Mouse (Mus musculus): Measurements from ENCODE around the gene Gpr160.
A peak's percentile ranks its signal among the peaks of the same experiment; 100 is the strongest.
"Not testable (repeated sequence)": the region's sequence is repeated elsewhere in the genome, so short reads cannot be mapped to it uniquely, and the experiment has no call there.

Gpr160 gene

DNA sequence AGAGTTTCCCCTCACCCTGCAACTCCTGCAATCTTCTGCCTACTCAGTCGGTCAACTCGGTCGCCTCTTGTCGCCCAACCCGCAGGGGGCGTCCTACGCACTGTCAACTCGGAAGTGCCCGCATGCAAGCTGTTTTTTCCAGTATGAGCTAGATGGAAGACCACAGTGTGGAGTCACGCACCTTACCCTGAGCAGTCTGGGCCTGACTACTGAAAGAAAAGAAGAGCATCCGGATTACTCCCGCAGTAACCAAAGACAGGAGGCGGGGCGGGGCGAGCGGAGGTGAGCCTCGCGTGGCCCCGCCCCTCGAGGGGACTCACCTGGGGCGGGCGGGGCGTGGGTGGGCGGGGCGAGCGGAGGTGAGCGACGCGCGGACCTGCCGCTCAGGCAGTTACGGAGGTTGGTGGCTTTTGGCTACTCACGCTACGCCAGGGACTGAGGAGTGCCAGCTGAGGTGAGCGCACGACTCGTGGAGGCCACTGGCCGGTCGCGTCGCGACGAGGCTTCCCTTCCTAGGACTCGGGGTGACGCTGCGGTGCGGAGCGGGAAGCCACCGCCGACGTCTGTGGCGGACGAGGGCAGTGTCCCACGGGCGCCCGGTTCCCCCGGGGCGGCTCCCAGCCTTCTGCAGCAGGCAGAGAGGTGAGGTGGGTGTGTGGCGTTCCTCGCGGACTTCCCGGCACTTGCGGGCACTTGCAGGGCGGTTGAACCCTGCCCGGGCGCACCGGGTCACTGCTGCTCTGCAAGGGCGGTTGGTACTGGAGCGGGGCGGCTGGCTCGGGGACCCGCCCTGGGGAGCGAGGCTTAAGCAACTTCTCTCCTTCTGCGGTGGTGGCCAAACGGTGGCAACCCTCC lies at the start of gene Gpr160:
TSS of gene Gpr160 (plus strand) at position 347 of the 855 bp plus-strand sequence.
- DNase-seq (ENCODE audit: low spot score in 2 of 2): peak; percentile 38 to 59

DNA sequence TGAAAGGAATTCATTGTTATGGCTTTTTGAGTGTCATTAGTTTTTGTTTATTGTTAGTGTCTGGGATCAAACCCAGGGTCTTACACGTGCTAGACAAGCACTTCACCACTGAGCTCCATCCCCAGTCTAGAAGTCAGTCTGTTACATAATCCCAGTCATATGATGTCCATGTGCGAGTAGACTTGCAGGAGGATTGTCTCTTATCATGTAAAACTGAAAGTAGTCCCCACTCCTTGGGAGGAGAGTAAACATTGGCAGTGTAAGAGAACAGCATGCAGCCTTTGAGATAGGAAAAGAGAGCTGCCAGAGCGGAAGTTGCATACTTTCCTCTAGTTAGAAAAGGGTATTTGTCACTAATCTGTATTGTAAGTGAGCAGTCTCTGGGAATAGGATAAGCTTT lies 42.9 kb upstream of the Gpr160 start:
- no peak for DNase-seq (ENCODE audit: low spot score in 2 of 2)

DNA sequence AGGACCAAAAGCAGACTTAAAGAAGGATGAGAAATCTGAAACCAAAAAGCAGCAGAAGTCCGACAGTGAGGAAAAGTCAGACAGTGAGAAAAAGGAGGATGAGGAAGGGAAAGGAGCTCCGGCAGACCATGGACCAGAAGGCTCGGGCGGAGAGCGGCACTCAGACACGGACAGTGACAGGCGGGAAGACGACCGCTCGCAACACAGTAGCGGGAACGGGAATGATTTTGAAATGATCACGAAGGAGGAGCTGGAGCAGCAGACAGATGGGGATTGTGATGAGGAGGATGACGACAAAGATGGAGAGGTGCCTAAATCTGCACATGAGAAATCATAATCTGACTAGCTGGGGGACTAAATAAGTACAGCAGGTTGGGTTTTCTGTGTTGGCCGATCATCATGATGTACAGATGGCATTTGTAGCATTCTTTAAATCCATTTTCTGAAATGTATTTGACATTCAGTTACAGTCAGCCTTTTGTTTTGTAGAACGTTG lies 37.1 kb upstream of the Gpr160 start:
- DNase-seq (ENCODE audit: low spot score in 2 of 2): no peak

DNA sequence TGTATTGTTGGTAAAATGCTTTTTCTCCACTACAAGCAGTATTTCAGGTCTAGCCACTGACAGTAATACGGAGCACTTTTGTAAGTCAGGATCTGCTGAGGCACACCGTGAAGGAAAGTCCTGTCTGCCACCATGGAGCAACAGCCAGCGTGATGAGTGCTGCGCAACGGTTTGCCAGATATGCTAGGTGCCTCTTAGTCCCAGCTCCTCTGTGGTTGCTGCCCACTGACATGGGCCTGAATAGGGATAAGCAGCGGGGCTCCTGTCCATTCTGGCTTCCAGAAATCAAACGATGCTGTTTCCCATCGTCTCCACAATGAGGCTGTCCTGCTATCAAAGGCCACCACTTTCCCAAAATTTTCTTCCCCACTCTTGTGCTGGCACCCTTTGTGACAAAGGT lies 33.6 kb upstream of the Gpr160 start:
- no peak for DNase-seq (ENCODE audit: low spot score in 2 of 2)

DNA sequence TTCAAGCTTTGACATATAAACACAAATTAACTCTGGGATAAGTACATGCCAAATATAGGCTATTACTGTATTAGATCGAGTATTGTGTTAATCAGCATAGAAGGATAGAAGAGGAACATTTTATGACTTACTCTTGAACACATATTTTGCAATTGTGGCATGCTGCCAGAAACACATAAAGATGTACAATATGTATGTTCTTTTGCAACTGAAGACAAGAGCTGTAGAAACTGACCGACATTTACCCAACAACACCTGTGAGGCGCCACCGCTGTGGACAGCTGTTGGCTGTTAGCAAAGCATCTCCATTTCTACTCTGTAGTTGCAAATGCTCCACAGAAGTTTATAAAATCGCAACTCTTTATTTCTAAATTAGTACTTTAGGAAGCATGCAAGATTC lies 29.7 kb upstream of the Gpr160 start:
- no peak for DNase-seq (ENCODE audit: low spot score in 2 of 2)

DNA sequence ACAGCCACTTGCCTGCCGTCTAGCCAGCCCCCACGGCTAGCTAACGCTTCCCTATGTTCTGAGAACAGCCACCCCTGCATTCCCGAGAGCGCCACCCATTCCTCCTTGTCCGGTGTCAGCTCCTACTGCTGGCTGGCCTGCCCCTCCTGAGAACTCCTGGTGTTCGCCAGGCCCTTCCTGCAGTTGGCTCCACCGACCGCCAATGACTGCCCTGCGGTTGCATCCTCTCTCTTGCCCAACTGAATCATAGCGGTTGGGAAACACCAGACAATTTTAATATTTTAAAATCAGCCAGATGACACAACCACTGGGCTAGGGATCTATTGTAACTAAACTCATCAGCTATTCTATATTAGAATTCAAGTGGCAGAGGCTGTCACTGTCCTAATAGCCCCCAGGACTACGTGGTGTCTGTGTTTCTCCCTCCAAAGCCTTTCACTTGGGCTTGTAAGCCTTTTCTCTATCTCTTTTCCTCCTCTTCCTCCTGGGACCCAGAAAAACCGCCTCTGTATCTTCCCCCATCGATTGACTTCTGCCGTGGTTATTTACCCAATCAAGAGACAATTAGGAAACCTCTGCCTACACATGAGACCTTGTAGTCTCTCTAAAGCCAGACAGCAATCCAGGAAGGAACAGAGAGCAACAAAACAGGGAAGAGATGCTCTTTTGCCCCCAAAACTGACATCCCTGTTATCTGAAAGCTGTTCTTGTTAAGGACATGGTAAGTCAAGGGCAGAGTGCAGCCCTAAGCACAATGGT lies 23.7 kb upstream of the Gpr160 start:
- DNase-seq (ENCODE audit: low spot score in 2 of 2): no peak

DNA sequence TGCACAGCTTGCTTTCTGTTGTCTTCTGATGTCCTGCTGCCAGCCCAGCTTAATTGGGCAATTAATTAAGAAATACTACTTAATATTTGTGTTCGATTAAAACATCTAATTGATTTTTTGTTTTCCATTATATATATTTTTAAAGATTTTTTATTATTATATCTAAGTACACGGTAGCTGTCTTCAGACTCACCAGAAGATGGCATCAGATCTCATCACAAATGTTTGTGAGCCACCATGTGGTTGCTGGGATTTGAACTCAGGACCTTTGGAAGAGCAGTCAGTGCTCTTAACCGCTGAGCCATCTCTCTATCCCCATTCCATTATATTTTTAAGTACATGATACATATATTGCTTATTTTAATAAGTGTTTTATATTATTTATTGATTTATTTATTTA lies 22.5 kb upstream of the Gpr160 start:
- DNase-seq (ENCODE audit: low spot score in 2 of 2): no peak

DNA sequence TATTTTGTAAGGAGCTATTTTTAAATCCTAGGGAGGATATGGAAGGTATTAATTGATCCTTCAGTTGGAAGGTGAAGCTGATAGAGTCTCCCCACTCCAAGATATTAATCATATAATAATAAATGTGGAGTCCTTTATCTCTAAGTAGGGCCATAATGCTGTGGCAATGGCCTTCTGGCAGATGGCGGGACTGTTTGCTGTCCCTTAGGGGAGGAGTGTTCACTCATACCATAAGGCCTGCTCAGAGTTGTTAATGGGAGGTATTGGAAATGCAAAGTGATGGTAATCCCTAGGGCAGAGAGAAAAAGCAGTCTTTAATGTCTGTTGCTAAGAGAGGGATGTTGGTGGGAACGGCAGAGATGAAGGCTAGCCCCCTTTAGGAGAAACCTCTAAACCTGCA lies 10.0 kb upstream of the Gpr160 start:
- DNase-seq (ENCODE audit: low spot score in 2 of 2): no peak

DNA sequence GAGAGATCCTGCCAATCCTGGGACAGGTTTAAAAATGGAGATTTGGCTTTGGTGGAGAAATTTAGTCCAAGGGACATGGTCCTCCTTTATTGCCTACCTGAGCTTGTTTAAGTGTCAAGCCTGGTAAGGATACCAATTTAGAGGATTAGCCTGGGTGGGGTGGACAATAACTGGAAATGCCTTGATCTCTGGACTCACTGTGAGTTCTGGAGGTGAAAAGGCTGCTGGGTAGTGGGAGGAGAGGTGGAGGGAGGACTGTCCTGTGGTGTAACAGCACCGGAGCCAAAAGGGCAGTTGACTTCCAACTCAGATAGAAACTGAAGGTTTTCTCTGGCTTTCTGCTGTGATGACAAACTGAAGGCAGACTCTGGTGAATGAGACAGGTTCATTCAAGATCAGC lies 8.3 kb upstream of the Gpr160 start:
- no peak for DNase-seq (ENCODE audit: low spot score in 2 of 2)

DNA sequence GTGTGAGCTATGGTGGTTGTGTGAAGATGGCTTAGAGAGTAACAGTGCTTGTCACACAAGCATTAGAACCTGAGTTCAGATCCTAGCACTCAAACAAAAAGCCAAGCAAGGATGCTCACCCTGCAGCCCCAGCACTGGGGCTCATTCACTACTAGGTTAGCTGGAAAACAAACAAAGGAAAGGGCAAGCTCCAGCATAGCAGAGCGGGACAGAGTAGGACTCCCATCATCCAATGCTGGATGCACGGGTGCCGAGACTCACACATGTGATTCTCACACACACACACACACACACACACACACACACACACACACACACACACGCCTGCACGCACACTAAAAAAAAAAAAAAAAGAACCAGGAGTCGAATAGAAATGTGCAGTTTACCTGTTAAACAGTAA lies 4.3 kb upstream of the Gpr160 start:
- DNase-seq (ENCODE audit: low spot score in 2 of 2): no peak

DNA sequence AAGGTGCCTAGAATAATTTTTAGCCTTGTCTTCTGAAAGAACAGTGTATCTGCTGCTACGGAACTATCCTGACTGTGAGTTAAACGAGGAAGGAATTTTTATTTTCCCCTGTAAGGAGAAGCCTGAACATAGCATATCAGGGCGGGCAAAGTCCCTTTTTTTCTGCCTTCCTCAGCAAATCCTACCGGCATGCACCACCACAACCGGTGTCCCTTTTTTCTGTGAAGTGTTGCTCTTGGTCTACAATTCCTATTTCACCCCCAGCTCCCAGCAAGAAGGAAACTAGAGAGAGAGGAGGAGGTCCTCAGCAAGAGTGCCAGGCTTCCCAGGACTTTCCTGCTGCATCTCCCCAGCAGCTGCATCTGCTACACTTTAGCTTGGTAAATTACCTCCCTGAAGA lies 2.2 kb upstream of the Gpr160 start:
- no peak for DNase-seq (ENCODE audit: low spot score in 2 of 2)

DNA sequence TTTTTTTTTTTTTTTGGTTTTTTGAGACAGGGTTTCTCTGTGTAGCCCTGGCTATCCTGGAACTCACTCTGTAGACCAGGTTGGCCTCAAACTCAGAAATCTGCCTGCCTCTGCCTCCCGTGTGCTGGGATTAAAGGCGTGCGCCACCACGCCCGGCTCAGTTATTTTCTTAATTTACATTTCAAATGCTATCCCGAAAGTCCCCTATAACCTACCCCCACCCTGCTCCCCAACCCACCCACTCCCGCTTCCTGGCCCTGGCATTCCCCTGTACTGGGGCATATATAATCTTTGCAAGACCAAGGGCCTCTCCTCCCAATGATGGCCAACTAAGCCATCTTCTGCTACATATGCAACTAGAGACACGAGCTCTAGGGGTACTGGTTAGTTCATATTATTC lies 3.8 kb downstream of the Gpr160 start:
- DNase-seq (ENCODE audit: low spot score in 2 of 2): not testable (repeated sequence)

DNA sequence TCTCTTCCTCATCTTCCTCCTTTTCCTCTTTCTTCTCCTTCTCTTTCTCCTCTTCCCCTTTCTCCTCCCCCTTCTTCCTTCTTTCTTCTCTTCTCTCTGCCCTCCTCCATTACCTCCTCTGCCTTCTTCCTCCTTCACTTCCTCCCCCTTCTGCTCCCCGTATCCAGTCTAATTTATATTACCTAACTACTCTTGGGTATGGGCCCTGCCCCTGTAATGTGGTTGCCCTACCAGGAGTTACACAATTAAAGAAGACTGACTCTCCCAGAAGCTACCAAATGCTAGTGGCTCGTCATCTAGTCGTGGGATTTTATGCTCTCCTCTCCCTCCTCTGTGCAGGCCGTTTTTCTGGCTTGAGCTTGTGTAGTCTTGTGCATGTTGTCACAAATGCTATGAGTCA lies 5.0 kb downstream of the Gpr160 start:
- no peak for DNase-seq (ENCODE audit: low spot score in 2 of 2)

DNA sequence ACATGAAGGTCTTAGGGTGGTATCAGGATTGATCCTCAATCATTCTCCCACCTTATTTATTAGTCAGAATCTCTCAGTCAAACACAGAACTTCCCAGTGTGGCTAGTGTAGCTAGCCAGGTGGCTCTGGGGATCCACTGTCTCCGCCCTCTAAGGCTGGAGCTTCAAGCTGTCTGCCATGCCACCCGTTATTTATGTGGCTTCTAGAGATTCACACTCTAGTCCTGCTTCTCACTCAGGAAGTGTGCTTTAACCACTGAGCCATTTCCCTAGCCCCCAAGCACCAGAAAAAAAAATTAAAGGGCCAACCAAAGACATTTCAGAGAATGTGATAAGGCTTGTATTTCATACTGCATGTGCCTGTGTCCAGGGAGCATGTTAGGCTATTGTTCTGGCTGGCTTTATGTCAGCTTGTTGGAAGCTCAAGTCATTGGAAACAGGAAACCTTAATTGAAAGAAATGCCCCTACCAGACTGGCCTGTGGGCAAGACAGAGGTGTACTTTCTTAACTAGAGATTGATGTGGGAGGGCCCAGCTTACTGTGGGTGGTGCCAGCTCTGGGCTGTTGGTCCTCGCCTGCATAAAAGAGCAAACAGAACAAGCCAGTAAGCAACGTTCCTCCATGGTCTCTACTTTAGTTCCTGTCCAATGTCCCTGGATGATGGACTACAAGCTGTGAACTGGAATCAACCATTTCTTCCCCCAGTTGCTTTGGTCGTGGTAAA lies 8.1 kb downstream of the Gpr160 start:
- DNase-seq (ENCODE audit: low spot score in 2 of 2): no peak

DNA sequence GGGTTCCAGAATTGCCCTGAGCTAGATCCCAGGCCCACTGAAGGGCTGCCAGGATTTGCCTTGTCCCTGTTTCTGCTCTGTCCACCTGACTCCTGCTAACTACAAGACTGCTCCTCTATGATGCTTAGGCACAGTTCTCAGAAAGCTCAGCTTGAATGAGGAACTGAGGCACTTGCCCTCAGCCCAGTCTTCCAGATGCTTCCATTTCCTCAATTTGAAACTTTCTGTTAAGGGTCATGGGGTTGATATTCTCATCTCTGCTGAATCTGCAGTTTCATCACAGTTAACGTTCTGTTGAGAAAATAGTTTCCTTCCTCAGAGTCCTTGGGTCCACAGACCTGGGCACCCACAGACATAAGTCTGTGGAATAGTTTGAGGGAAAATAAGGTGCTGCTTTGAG lies 8.9 kb downstream of the Gpr160 start:
- no peak for DNase-seq (ENCODE audit: low spot score in 2 of 2)

DNA sequence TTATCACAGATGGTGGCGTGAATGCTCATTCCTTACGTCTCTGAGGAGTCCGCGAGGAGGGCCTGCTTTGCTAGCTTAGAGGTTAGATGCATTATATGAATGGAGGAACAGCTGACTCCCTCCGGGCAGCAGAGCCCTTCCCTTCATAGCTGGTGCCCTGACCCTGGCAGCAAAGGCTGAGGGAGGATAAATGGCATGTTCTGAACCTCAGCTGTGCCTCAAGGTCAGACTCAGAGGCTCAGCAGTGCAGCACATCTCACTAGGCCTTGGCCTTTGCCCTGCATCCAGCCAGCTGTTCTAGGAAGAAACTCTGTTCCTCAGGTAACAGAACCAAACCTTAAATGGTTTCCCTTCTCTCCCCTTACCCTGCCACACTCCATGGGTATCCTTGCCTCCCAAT lies 12.4 kb downstream of the Gpr160 start:
- no peak for DNase-seq (ENCODE audit: low spot score in 2 of 2)

DNA sequence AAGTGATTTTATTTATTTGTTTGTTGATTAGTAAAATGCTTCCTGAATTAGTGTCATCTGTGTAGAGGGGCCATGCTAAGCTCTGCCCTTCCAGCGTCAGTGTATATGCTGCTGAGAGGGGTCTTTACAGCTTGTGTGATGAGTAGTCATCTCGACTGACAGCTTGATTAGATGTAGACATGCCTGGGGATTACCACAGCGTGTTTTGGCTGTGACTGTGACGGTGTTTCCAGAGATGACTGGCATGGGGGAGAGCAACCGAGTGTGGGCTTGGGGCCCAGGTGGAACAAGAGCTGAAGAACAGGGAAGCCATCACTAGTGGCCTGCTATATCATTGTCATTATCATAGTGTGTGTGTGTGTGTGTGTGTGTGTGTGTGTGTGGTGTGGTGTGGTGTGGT lies 12.9 kb downstream of the Gpr160 start:
- no peak for DNase-seq (ENCODE audit: low spot score in 2 of 2)

DNA sequence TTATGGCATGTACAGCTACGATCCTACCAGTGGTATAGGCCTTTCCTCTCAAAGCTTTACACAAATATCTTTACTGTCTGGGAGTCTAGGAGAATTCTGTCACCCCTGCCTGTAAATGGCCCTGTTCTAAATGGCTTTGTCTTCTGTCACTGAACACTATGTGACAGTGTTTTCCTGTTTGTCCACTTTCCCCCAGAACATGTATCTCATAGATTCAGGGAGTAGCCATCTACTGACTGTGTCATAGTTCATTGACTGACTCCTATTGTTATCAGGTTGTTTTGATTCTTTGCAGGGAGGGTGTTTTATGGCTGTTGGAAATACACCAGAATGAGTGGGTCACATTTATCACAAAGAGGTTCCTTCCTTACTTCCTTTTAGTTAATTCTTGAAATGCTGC lies 14.2 kb downstream of the Gpr160 start:
- no peak for DNase-seq (ENCODE audit: low spot score in 2 of 2)

DNA sequence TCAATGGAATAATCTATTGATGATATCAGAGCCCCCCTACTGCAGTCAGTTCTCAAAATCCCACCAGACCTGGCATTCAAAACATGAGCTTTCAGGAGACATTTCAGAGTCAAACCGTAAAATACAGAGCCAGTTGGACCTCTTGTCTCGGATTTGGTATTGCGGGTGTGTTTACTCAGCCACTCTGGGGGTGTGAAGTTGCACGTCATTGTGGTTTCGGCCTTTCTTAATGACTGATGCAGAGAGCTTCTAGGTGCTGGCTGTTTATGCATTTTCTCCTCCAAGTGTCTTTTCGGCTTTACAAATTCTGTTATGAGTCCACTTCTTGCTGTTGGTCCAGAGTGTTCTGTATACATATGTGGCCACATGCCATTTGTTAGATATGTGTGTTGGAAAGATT lies 21.0 kb downstream of the Gpr160 start:
- DNase-seq (ENCODE audit: low spot score in 2 of 2): no peak

DNA sequence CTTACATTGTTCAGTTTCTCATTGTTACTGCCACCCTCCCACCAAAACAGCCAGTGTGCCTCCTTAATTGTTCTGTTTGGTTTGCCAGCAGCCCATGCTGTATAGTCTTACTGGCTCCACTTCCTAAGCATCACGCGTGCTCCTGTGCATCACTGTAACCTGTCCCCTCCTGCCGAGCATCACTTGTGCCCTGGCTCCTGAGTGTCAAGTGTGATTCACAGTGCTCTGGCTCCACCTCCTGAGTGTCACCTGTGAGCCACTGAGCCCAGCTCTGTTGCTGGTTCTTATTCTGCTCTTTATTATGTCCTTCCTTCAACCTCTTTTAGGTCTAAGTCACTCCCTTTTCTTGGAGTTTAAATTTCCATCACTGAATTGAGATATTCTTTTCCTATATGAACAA lies 31.7 kb downstream of the Gpr160 start:
- no peak for DNase-seq (ENCODE audit: low spot score in 2 of 2)

DNA sequence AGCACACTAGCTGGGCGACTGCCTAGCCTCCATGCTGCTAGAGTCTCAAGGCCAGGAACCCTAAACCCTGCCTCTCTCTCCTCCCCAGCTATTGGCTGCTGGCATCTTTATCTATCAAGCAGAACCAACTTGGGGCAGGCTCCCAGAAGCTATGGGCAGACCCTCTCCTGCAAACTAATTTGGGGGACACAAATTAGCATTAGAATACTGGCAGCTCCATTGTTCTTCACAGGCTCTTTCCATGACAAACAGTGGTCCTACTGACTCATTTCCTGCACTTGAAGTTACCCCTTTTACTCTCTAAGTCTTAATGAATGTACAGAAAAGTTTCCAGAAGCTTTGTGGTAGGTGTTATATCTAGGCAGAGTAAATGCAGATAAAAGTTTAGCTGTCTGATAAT lies 33.3 kb downstream of the Gpr160 start:
- DNase-seq (ENCODE audit: low spot score in 2 of 2): no peak

DNA sequence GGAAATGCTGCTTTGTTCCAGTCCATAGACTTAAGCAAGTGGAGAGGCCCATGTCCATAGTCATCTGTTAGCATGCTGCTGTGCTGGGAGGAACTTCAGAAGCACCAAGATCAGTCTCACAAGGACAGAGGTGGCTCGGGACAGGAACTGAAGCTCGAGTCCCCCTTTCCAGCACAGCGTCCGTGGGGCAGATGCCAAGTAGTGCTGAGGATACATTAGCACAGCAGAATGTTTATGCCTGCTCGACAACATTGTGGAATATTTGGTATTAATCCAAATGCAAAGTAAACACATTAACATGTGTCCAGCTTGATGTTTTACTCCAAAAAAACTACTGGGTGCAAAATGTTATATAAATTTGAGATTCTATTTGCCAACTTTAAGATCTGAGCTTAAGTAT lies 41.0 kb downstream of the Gpr160 start:
- no peak for DNase-seq (ENCODE audit: low spot score in 2 of 2)

Measured in spleen, postnatal 14 days (tissue).